Mouse (Mus musculus): Measurements from ENCODE around the gene Rhof. TPM values are rescaled to one million over a fixed set of nuclear protein-coding genes. Genes with fewer than 3 reads are reported as not detected.

The Rhof gene
- polyA plus RNA-seq, 1 experiment from 2014 or later: 1.7 TPM

- Histone ChIP-seq H3K4me3 (ENCODE audit: low read depth, low read length) (no peak overlapping the region), H3K4me2 (replicated peaks; ENCODE audit: low read depth, low read length) (no peak overlapping the region), H3K27me3 (ENCODE audit: control insufficient read depth, insufficient read depth, low read length) (no peaks in the 10 kb centered on the region), H3K4me1 (replicated peaks; ENCODE audit: control insufficient read depth, insufficient read depth, low read length) (no peaks in the 10 kb centered on the region), H3K9me3 (ENCODE audit: control insufficient read depth, low read length) (no peaks in the 10 kb centered on the region), H3K9ac (ENCODE audit: low read depth, low read length) (no peak overlapping the region), H3K36me3 (ENCODE audit: control insufficient read depth, insufficient read depth, low read length) (0 out of 2 replicates have a peak, but pooled peaks cover 4% of the 10 kb centered on the region), H3K27ac (ENCODE audit: low read depth, low read length) (no peak overlapping the region)
- ATAC-seq (ENCODE audit: low FRiP score) (no peak), DNase-seq (ENCODE audit: low spot score) (no peak)
- 85% methylated on average over 18 of the region's 18 CpGs for WGBS
Measured at GRCm38 (mm10) chr5:123125638-123126406, 6.7 kb downstream of the Rhof start.

GRCm38 (mm10) chr5:123125105-123125504 is 7.4 kb downstream of the Rhof start:
- WGBS: 87% methylated on average over 6 of the region's 6 CpGs
- H3K4me2 ChIP-seq (replicated peaks; ENCODE audit: low read depth, low read length): no peak overlapping the region
- no peak for ATAC-seq (ENCODE audit: low FRiP score)

GRCm38 (mm10) chr5:123122181-123122580 is 10.3 kb downstream of the Rhof start:
- Histone ChIP-seq H3K9ac (ENCODE audit: low read depth, low read length) (no peak overlapping the region), H3K4me1 (replicated peaks; ENCODE audit: control insufficient read depth, insufficient read depth, low read length) (no peaks in the 10 kb centered on the region), H3K9me3 (ENCODE audit: control insufficient read depth, low read length) (no peaks in the 10 kb centered on the region), H3K36me3 (ENCODE audit: control insufficient read depth, insufficient read depth, low read length) (0 out of 2 replicates have a peak, but pooled peaks cover 4% of the 10 kb centered on the region), H3K27ac (ENCODE audit: low read depth, low read length) (no peak overlapping the region), H3K4me2 (replicated peaks; ENCODE audit: low read depth, low read length) (no peak overlapping the region), H3K27me3 (ENCODE audit: control insufficient read depth, insufficient read depth, low read length) (no peaks in the 10 kb centered on the region), H3K4me3 (ENCODE audit: low read depth, low read length) (no peak overlapping the region)
- 85% methylated on average over 4 of the region's 4 CpGs for WGBS
- DNase-seq (ENCODE audit: low spot score): peak; percentile 28
- no peak for ATAC-seq (ENCODE audit: low FRiP score)

More at GRCm38 (mm10) chr5:123125105-123125504, 7.4 kb downstream of the Rhof start:
- Histone ChIP-seq H3K4me3 (ENCODE audit: low read depth, low read length) (no peak overlapping the region), H3K36me3 (ENCODE audit: control insufficient read depth, insufficient read depth, low read length) (0 out of 2 replicates have a peak, but pooled peaks cover 4% of the 10 kb centered on the region), H3K9ac (ENCODE audit: low read depth, low read length) (no peak overlapping the region), H3K27me3 (ENCODE audit: control insufficient read depth, insufficient read depth, low read length) (no peaks in the 10 kb centered on the region), H3K27ac (ENCODE audit: low read depth, low read length) (no peak overlapping the region), H3K9me3 (ENCODE audit: control insufficient read depth, low read length) (no peaks in the 10 kb centered on the region), H3K4me1 (replicated peaks; ENCODE audit: control insufficient read depth, insufficient read depth, low read length) (no peaks in the 10 kb centered on the region)
- DNase-seq (ENCODE audit: low spot score): no peak

GRCm38 (mm10) chr5:123120624-123121215 is 11.8 kb downstream of the Rhof start:
- ATAC-seq (ENCODE audit: low FRiP score) (no peak), DNase-seq (ENCODE audit: low spot score) (no peak)
- H3K9ac ChIP-seq (ENCODE audit: low read depth, low read length): no peak overlapping the region
- 0 out of 2 replicates have a peak, but pooled peaks cover 4% of the 10 kb centered on the region for H3K36me3 ChIP-seq (ENCODE audit: control insufficient read depth, insufficient read depth, low read length)
- 65% methylated on average over 7 of the region's 7 CpGs for WGBS
- H3K4me2 ChIP-seq (replicated peaks; ENCODE audit: low read depth, low read length): no peak overlapping the region
- no peak overlapping the region for H3K27ac ChIP-seq (ENCODE audit: low read depth, low read length)
- no peaks in the 10 kb centered on the region for H3K9me3 ChIP-seq (ENCODE audit: control insufficient read depth, low read length)
- H3K27me3 ChIP-seq (ENCODE audit: control insufficient read depth, insufficient read depth, low read length): 0 out of 2 replicates have a peak, but pooled peaks cover 2% of the 10 kb centered on the region
- H3K4me3 ChIP-seq (ENCODE audit: low read depth, low read length): no peak overlapping the region
- no peaks in the 10 kb centered on the region for H3K4me1 ChIP-seq (replicated peaks; ENCODE audit: control insufficient read depth, insufficient read depth, low read length)

GRCm38 (mm10) chr5:123118826-123119225 is 13.7 kb downstream of the Rhof start:
- H3K27ac ChIP-seq (ENCODE audit: low read depth, low read length): no peak overlapping the region
- 0 out of 2 replicates have a peak, but pooled peaks cover 2% of the 10 kb centered on the region for H3K27me3 ChIP-seq (ENCODE audit: control insufficient read depth, insufficient read depth, low read length)
- no peak overlapping the region for H3K4me3 ChIP-seq (ENCODE audit: low read depth, low read length)
- no peaks in the 10 kb centered on the region for H3K4me1 ChIP-seq (replicated peaks; ENCODE audit: control insufficient read depth, insufficient read depth, low read length)
- no peaks in the 10 kb centered on the region for H3K9me3 ChIP-seq (ENCODE audit: control insufficient read depth, low read length)
- WGBS: 83% methylated on average over 10 of the region's 10 CpGs
- H3K9ac ChIP-seq (ENCODE audit: low read depth, low read length): no peak overlapping the region
- ATAC-seq (ENCODE audit: low FRiP score) (no peak), DNase-seq (ENCODE audit: low spot score) (no peak)
- no peak overlapping the region for H3K4me2 ChIP-seq (replicated peaks; ENCODE audit: low read depth, low read length)
- 0 out of 2 replicates have a peak, but pooled peaks cover 4% of the 10 kb centered on the region for H3K36me3 ChIP-seq (ENCODE audit: control insufficient read depth, insufficient read depth, low read length)

- Histone ChIP-seq H3K27ac (ENCODE audit: low read depth, low read length) (no peak overlapping the region), H3K4me1 (replicated peaks; ENCODE audit: control insufficient read depth, insufficient read depth, low read length) (no peaks in the 10 kb centered on the region), H3K27me3 (ENCODE audit: control insufficient read depth, insufficient read depth, low read length) (0 out of 2 replicates have a peak, but pooled peaks cover 2% of the 10 kb centered on the region), H3K4me2 (replicated peaks; ENCODE audit: low read depth, low read length) (no peak overlapping the region), H3K4me3 (ENCODE audit: low read depth, low read length) (no peak overlapping the region), H3K9ac (ENCODE audit: low read depth, low read length) (no peak overlapping the region), H3K36me3 (ENCODE audit: control insufficient read depth, insufficient read depth, low read length) (no peaks in the 10 kb centered on the region), H3K9me3 (ENCODE audit: control insufficient read depth, low read length) (no peaks in the 10 kb centered on the region)
- ATAC-seq (ENCODE audit: low FRiP score): no peak
- DNase-seq (ENCODE audit: low spot score): no peak
- 89% methylated on average over 8 of the region's 8 CpGs for WGBS
Measured at GRCm38 (mm10) chr5:123117773-123118172, 14.7 kb downstream of the Rhof start.

- no peak overlapping the region for H3K4me3 ChIP-seq (ENCODE audit: low read depth, low read length)
- 17% methylated on average over 10 of the region's 10 CpGs for WGBS
- DNase-seq (ENCODE audit: low spot score) (peak; percentile 85), ATAC-seq (ENCODE audit: low FRiP score) (no peak)
- H3K36me3 ChIP-seq (ENCODE audit: control insufficient read depth, insufficient read depth, low read length): no peaks in the 10 kb centered on the region
- 0 out of 2 replicates have a peak, but pooled peaks cover 2% of the 10 kb centered on the region for H3K27me3 ChIP-seq (ENCODE audit: control insufficient read depth, insufficient read depth, low read length)
- H3K27ac ChIP-seq (ENCODE audit: low read depth, low read length): no peak overlapping the region
- no peaks in the 10 kb centered on the region for H3K9me3 ChIP-seq (ENCODE audit: control insufficient read depth, low read length)
- H3K4me1 ChIP-seq (replicated peaks; ENCODE audit: control insufficient read depth, insufficient read depth, low read length): no peaks in the 10 kb centered on the region
- no peak overlapping the region for H3K9ac ChIP-seq (ENCODE audit: low read depth, low read length)
- H3K4me2 ChIP-seq (replicated peaks; ENCODE audit: low read depth, low read length): no peak overlapping the region
Measured at GRCm38 (mm10) chr5:123117257-123117656, 15.2 kb downstream of the Rhof start.

GRCm38 (mm10) chr5:123116080-123116479 is 16.4 kb downstream of the Rhof start:
- ATAC-seq (ENCODE audit: low FRiP score) (no peak), DNase-seq (ENCODE audit: low spot score) (no peak)
- Histone ChIP-seq H3K36me3 (ENCODE audit: control insufficient read depth, insufficient read depth, low read length) (no peaks in the 10 kb centered on the region), H3K9ac (ENCODE audit: low read depth, low read length) (no peak overlapping the region), H3K9me3 (ENCODE audit: control insufficient read depth, low read length) (no peaks in the 10 kb centered on the region), H3K4me2 (replicated peaks; ENCODE audit: low read depth, low read length) (no peak overlapping the region), H3K4me3 (ENCODE audit: low read depth, low read length) (no peak overlapping the region), H3K27me3 (ENCODE audit: control insufficient read depth, insufficient read depth, low read length) (0 out of 2 replicates have a peak, but pooled peaks cover 2% of the 10 kb centered on the region), H3K27ac (ENCODE audit: low read depth, low read length) (no peak overlapping the region), H3K4me1 (replicated peaks; ENCODE audit: control insufficient read depth, insufficient read depth, low read length) (no peaks in the 10 kb centered on the region)
- WGBS: 74% methylated on average over 8 of the region's 8 CpGs
